Mouse (Mus musculus) thymus, adult 2 months (tissue): ENCODE measurements around the gene Ifna6. TPM values are rescaled to one million over a fixed set of nuclear protein-coding genes. Genes with fewer than 3 reads are reported as not detected.

Source experiments
- DNase-seq: peaks from one replicate; pipeline ENCODE4 v3.0.0; 2021
- H3K27ac ChIP-seq: fragments of 200-500 bp; 2 replicates; pipeline ENCODE4 v1.5.1; 2012; ENCODE audit warnings: low read length, control low read depth; ENCODE audit not compliant: control insufficient read depth, insufficient read depth
- H3K27me3 ChIP-seq: fragments of 200-500 bp; 2 replicates; pipeline ENCODE4 v1.6.1; 2012; ENCODE audit warnings: mild to moderate bottlenecking, low read length, moderate library complexity, mixed read lengths; ENCODE audit not compliant: control insufficient read depth, insufficient read depth
- H3K36me3 ChIP-seq: fragments of 200-500 bp; 2 replicates; pipeline ENCODE4 v1.6.1; 2012; ENCODE audit warnings: mild to moderate bottlenecking, low read length, moderate library complexity; ENCODE audit not compliant: control insufficient read depth, insufficient read depth
- H3K4me1 ChIP-seq: fragments of 200-500 bp; replicated peaks from 2 replicates; pipeline ENCODE4 v1.6.1; 2012; ENCODE audit warnings: low read length; ENCODE audit not compliant: control insufficient read depth, insufficient read depth
- H3K4me3 ChIP-seq: fragments of 200-500 bp; 2 replicates; pipeline ENCODE4 v1.5.1; 2012; ENCODE audit warnings: mild to moderate bottlenecking, low read length, control low read depth, moderate library complexity; ENCODE audit not compliant: control insufficient read depth, insufficient read depth
- CTCF ChIP-seq: fragments of 200-500 bp; IDR thresholded peaks from 2 replicates; pipeline ENCODE4 v1.5.1; 2012; ENCODE audit warnings: mild to moderate bottlenecking, control low read depth, low read length, moderate library complexity, borderline replicate concordance; ENCODE audit not compliant: control insufficient read depth, poor library complexity, insufficient read depth; ENCODE audit errors: extremely low read depth
- POLR2A ChIP-seq: fragments of 200-500 bp; IDR thresholded peaks from 2 replicates; pipeline ENCODE4 v1.6.1; 2012; ENCODE audit warnings: mild to moderate bottlenecking, low read length, control low read depth, moderate library complexity; ENCODE audit not compliant: control insufficient read depth, poor library complexity, insufficient read depth; ENCODE audit errors: extremely low read depth
- WGBS: fragments of 180-500 bp; shearing (Covaris S2); methylation state at CpG from one replicate; pipeline ENCODE4 v1.1.7; 2018; 5-methylcytosine and 5-hydroxymethylcytosine counted together
- polyA plus RNA-seq: library from polyadenylated mRNA; depleted of rRNA; stranded (reverse); fragments of >200 nt; gene quantifications from 2 replicates; pipeline ENCODE4 v1.2.3, GENCODE M21; 2012; rRNA removed

Ifna6 gene
- polyA plus RNA-seq, 1 experiment = not detected

DNA sequence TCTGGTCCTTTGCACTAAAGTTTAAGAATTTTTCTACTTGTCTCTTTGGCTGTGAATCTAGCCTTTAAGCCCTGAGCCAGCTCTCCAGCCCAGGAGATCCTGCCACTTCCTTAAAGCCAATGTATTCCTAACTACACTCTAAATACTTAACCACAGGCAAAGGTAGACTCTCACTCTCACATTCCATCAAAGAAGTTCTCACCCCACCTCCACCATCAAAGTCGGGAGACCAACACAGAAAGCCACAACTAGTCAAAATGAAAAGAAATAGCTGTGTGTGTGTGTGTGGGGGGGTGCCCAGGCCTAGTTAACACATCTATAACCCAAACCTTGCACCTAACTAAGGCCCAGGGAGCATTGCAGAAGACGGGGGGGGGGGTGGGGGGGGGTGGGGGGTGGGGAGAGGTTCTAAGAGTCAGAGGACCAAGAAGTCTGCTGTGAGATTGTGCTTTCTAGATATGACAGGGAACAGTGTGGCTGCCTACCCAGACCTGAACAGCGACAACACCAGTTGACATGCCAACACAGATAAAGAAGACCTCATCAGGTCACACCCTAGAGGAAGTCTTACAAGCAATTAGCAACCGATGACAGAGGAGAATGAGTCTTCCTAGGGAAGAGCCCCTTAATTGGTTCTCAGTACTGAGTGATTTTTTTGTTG lies 48.3 kb downstream of the Ifna6 start:
- WGBS = 55% methylated on average over 4 of the region's 4 CpGs
- Histone ChIP-seq H3K4me1 (0 out of 2 replicates have a peak, but pooled peaks cover 3% of the 10 kb centered on the region), H3K27ac (no peak overlapping the region), H3K4me3 (no peak overlapping the region), H3K36me3 (no peaks in the 10 kb centered on the region), H3K27me3 (no peaks in the 10 kb centered on the region)
- DNase-seq = no peak
- no peak for TF ChIP-seq POLR2A
- TF ChIP-seq CTCF = no peak

DNA sequence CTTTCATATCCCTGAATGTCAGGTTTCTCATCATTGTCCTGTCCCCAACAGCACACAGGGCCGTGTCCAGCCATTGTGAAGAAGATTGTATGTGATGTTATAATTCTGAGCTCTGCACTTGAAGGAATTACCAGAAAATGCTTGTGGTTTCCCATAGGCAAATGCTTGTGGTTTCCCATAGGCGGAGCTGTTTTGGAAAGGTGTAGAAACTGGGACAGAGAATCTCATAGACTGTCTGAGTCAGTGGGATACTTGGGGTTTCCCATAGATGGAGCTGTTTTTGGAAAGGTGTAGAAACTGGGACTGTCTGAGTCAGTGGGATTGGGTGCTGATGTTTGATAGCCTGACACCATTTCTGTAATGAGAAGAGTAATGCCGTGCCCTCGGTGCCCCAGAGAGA lies 49.3 kb downstream of the Ifna6 start:
- no peak for DNase-seq
- Histone ChIP-seq H3K27ac (no peak overlapping the region), H3K4me3 (no peak overlapping the region), H3K36me3 (no peaks in the 10 kb centered on the region), H3K27me3 (no peaks in the 10 kb centered on the region), H3K4me1 (0 out of 2 replicates have a peak, but pooled peaks cover 3% of the 10 kb centered on the region)
- 67% methylated on average over 4 of the region's 4 CpGs for WGBS
- TF ChIP-seq POLR2A (no peak), CTCF (no peak)

Other genes with a start within 250 kb of the Ifna6 start
- gene Ifna9, start 235.0 kb upstream of the Ifna6 start, polyA plus RNA-seq = not detected in 2 replicates
- gene Ifna12, start 224.0 kb upstream of the Ifna6 start, polyA plus RNA-seq = not detected in 2 replicates
- gene C87499, start 193.0 kb upstream of the Ifna6 start, polyA plus RNA-seq = not detected in 2 replicates
- gene Ifna13, start 183.0 kb upstream of the Ifna6 start, polyA plus RNA-seq = not detected in 2 replicates
- not detected in 2 replicates for gene Ifna16, start 150.5 kb upstream of the Ifna6 start, polyA plus RNA-seq
- not detected in 2 replicates for gene Ifna2, start 143.5 kb upstream of the Ifna6 start, polyA plus RNA-seq
- gene Ifnab, start 136.1 kb upstream of the Ifna6 start, polyA plus RNA-seq = 0.17 TPM in 1 of 2 replicates, not detected in the other
- 0.86 and 1.5 TPM in 2 replicates for gene Gm26566, start 105.6 kb upstream of the Ifna6 start, polyA plus RNA-seq
- 21.3 and 29.3 TPM in 2 replicates for gene Klhl9, start 105.0 kb upstream of the Ifna6 start, polyA plus RNA-seq
- gene Gm13271, start 72.5 kb upstream of the Ifna6 start, polyA plus RNA-seq = not detected in 2 replicates
- 0.07 and 0.08 TPM in 2 replicates for gene Gm13283, start 67.3 kb upstream of the Ifna6 start, polyA plus RNA-seq
- gene Gm13290, start 53.6 kb upstream of the Ifna6 start, polyA plus RNA-seq = not detected in 2 replicates
- not detected in 2 replicates for gene Gm13289, start 50.5 kb upstream of the Ifna6 start, polyA plus RNA-seq
- not detected in 2 replicates for gene Gm13272, start 47.6 kb upstream of the Ifna6 start, polyA plus RNA-seq
- gene Ifnz, start 45.3 kb upstream of the Ifna6 start, polyA plus RNA-seq = 0.16 TPM in 1 of 2 replicates, not detected in the other
- gene Gm13276, start 41.7 kb upstream of the Ifna6 start, polyA plus RNA-seq = not detected in 2 replicates
- gene Gm13277, start 38.8 kb upstream of the Ifna6 start, polyA plus RNA-seq = not detected in 2 replicates
- not detected in 2 replicates for gene Gm13278, start 35.9 kb upstream of the Ifna6 start, polyA plus RNA-seq
- gene Gm13275, start 32.9 kb upstream of the Ifna6 start, polyA plus RNA-seq = not detected in 2 replicates
- gene Gm13279, start 30.0 kb upstream of the Ifna6 start, polyA plus RNA-seq = not detected in 2 replicates
- gene Gm13285, start 27.8 kb upstream of the Ifna6 start, polyA plus RNA-seq = not detected in 2 replicates
- gene Gm13287, start 24.2 kb upstream of the Ifna6 start, polyA plus RNA-seq = not detected in 2 replicates
- not detected in 2 replicates for gene Gm13288, start 21.9 kb upstream of the Ifna6 start, polyA plus RNA-seq
- gene Ifna7, start 11.2 kb upstream of the Ifna6 start, polyA plus RNA-seq = not detected in 2 replicates
- not detected in 2 replicates for gene Ifna11, start 7.5 kb upstream of the Ifna6 start, polyA plus RNA-seq
- gene Ifna5, start 8.1 kb downstream of the Ifna6 start, polyA plus RNA-seq = not detected in 2 replicates
- gene Ifna4, start 14.4 kb downstream of the Ifna6 start, polyA plus RNA-seq = not detected in 2 replicates
- gene Ifna1, start 22.7 kb downstream of the Ifna6 start, polyA plus RNA-seq = not detected in 2 replicates
- not detected in 2 replicates for gene Ifne, start 52.8 kb downstream of the Ifna6 start, polyA plus RNA-seq